Mouse (Mus musculus): Measurements from ENCODE around the gene Mtap. TPM values are rescaled to one million over a fixed set of nuclear protein-coding genes. Genes with fewer than 3 reads are reported as not detected.

The Mtap gene
- 38.4 TPM for total RNA-seq (2023)

GRCm38 (mm10) chr4:89136906-89137541 lies at the start of gene Mtap:
Gene Mtap (plus strand): TSS chr4:89137122.

Other genes starting within 250 kb of the Mtap start
- not detected for gene Cdkn2a, start 157.5 kb downstream of the Mtap start, total RNA-seq (2023)
- gene Cdkn2b, start 173.9 kb downstream of the Mtap start, total RNA-seq (2023), result not detected

Data from CD8-positive naive resting alpha-beta T cell, adult 57 days (primary cell).